Mouse (Mus musculus) embryonic facial prominence, embryonic 13.5 days (tissue): ENCODE data around the gene Olfr948. TPM values are rescaled to one million over a fixed set of nuclear protein-coding genes. Genes with fewer than 3 reads are reported as not detected.

Source experiments
- ATAC-seq: fragments of 200-750 bp; cut with Nextera tagmentation; 2 replicates; pipeline ENCODE4 v1.8.0; 2017; ENCODE audit warnings: low read depth; ENCODE audit not compliant: insufficient number of reproducible peaks, insufficient read depth, low FRiP score, low TSS enrichment
- H3K27ac ChIP-seq: fragments of 300-500 bp; sonication (generic); 2 replicates; pipeline ENCODE4 v1.5.1; 2015; ENCODE audit warnings: moderate library complexity, mild to moderate bottlenecking, inconsistent platforms
- H3K27me3 ChIP-seq: fragments of 300-500 bp; sonication (generic); 2 replicates; pipeline ENCODE4 v1.6.1; 2015; ENCODE audit warnings: mild to moderate bottlenecking, inconsistent platforms
- H3K36me3 ChIP-seq: fragments of 300-500 bp; sonication (generic); 2 replicates; pipeline ENCODE4 v1.6.1; 2015; ENCODE audit warnings: mild to moderate bottlenecking, inconsistent platforms
- H3K4me1 ChIP-seq: fragments of 300-500 bp; sonication (generic); 2 replicates; pipeline ENCODE4 v1.6.1; 2015; ENCODE audit warnings: inconsistent platforms
- H3K4me2 ChIP-seq: fragments of 300-500 bp; sonication (generic); 2 replicates; pipeline ENCODE4 v1.6.1; 2015; ENCODE audit warnings: moderate library complexity, mild to moderate bottlenecking, inconsistent platforms
- H3K4me3 ChIP-seq: fragments of 300-500 bp; sonication (generic); 2 replicates; pipeline ENCODE4 v1.5.1; 2015; ENCODE audit warnings: mild to moderate bottlenecking, inconsistent platforms
- H3K9ac ChIP-seq: fragments of 300-500 bp; sonication (generic); 2 replicates; pipeline ENCODE4 v1.6.1; 2015; ENCODE audit warnings: mild to moderate bottlenecking, inconsistent platforms
- H3K9me3 ChIP-seq: fragments of 300-500 bp; sonication (generic); 2 replicates; pipeline ENCODE4 v1.6.1; 2016; ENCODE audit warnings: inconsistent platforms
- WGBS: fragments of 180-500 bp; shearing (Covaris S2); methylation state at CpG from one replicate; pipeline ENCODE4 v1.1.7; 2015; ENCODE audit warnings: mixed read lengths; 5-methylcytosine and 5-hydroxymethylcytosine counted together
- polyA plus RNA-seq: library from polyadenylated mRNA; unstranded; fragments of >200 nt; fragmentation: Nextera tagmentation; extraction: Ambion mirVana; gene quantifications from 2 replicates; pipeline ENCODE4 v1.2.1, GENCODE M21; 2015

Gene Olfr948
- not detected in 2 replicates for polyA plus RNA-seq

DNA sequence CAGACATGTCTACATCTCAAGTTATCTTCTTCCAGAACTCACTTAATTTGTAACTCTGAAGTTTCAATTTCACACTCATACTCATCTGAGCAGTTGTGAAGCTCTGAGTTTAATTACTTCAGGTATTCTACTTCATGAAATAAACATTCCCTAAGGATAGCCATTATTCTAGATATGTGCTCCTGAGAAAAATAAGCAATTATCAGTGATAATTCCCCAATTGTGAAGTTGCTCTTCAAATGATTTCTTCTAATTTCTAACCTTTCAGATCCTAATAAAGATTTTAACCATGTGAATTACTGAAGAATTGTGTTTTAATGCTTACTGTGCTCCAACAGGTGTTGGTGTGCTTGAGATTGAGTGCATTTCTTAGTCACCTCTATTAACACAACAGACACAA, at the start of gene Olfr948:
Gene Olfr948 (minus strand): TSS at position 101 of the 400 bp plus-strand sequence.
- Histone ChIP-seq H3K4me1 (no peaks in the 10 kb centered on the region), H3K36me3 (no peaks in the 10 kb centered on the region), H3K27ac (no peak within 1 kb of the TSS), H3K4me2 (no peak within 1 kb of the TSS), H3K9ac (no peak within 1 kb of the TSS), H3K27me3 (no peaks in the 10 kb centered on the region), H3K4me3 (no peak within 1 kb of the TSS), H3K9me3 (no peaks in the 10 kb centered on the region)
- no peak for ATAC-seq

- Histone ChIP-seq H3K4me3 (no peak overlapping the region), H3K27me3 (no peaks in the 10 kb centered on the region), H3K9ac (no peak overlapping the region), H3K9me3 (no peaks in the 10 kb centered on the region), H3K4me1 (no peaks in the 10 kb centered on the region), H3K36me3 (no peaks in the 10 kb centered on the region), H3K4me2 (no peak overlapping the region), H3K27ac (no peak overlapping the region)
- ATAC-seq, result no peak
- 90% methylated on average over 2 of the region's 2 CpGs for WGBS
These were observed 38.7 kb downstream of the Olfr948 start for GRCm38 (mm10) chr9:39287136-39287535.

- Histone ChIP-seq H3K27me3 (no peaks in the 10 kb centered on the region), H3K9me3 (no peaks in the 10 kb centered on the region), H3K9ac (no peak within 1 kb of the TSS), H3K4me3 (no peak within 1 kb of the TSS), H3K4me1 (no peaks in the 10 kb centered on the region), H3K27ac (no peak within 1 kb of the TSS), H3K4me2 (no peak within 1 kb of the TSS), H3K36me3 (no peaks in the 10 kb centered on the region)
- ATAC-seq, result no peak
- WGBS, result 89% methylated on average over 3 of the region's 3 CpGs
These were observed 49.1 kb downstream of the Olfr948 start, which contains the start of gene Olfr945 for GRCm38 (mm10) chr9:39276718-39277117. Gene Olfr945, minus strand, starts transcription at chr9:39276818.

Other genes with a start within 250 kb of the Olfr948 start
- not detected in 2 replicates for gene Olfr938, start 247.2 kb downstream of the Olfr948 start, polyA plus RNA-seq
- not detected in 2 replicates for gene Olfr27, start 197.9 kb downstream of the Olfr948 start, polyA plus RNA-seq
- gene Olfr943, start 159.7 kb downstream of the Olfr948 start, polyA plus RNA-seq, result not detected in 2 replicates
- gene Olfr944, start 124.1 kb downstream of the Olfr948 start, polyA plus RNA-seq, result not detected in 2 replicates
- gene Olfr1537, start 76.1 kb downstream of the Olfr948 start, polyA plus RNA-seq, result not detected in 2 replicates
- not detected in 2 replicates for gene Olfr945, start 49.2 kb downstream of the Olfr948 start, polyA plus RNA-seq
- gene Olfr951, start 61.4 kb upstream of the Olfr948 start, polyA plus RNA-seq, result not detected in 2 replicates
- not detected in 2 replicates for gene Olfr952, start 101.1 kb upstream of the Olfr948 start, polyA plus RNA-seq
- not detected in 2 replicates for gene Olfr954, start 130.7 kb upstream of the Olfr948 start, polyA plus RNA-seq
- gene Olfr955, start 145.9 kb upstream of the Olfr948 start, polyA plus RNA-seq, result not detected in 2 replicates
- gene Olfr44, start 167.9 kb upstream of the Olfr948 start, polyA plus RNA-seq, result not detected in 2 replicates
- gene Olfr957, start 189.8 kb upstream of the Olfr948 start, polyA plus RNA-seq, result 0.39 TPM in 1 of 2 replicates, not detected in the other
- not detected in 2 replicates for gene Olfr958, start 228.0 kb upstream of the Olfr948 start, polyA plus RNA-seq
- 0.06 TPM in 1 of 2 replicates, not detected in the other for gene Olfr959, start 249.5 kb upstream of the Olfr948 start, polyA plus RNA-seq